Mouse (Mus musculus) cerebellum, adult 2 months (tissue): ENCODE measurements at regions not wholly inside any gene's neighbourhood (a gene's known extent, or its start where the extent isn't known, plus 50 kb on each side); places are given as distances from the start of the nearest gene placed in this dataset.

Experiments
- DNase-seq, 2 experiments: peaks; one replicate each; pipeline ENCODE4 v3.0.0; 2021
- H3K27ac ChIP-seq: fragments of 200-500 bp; 2 replicates; pipeline ENCODE4 v1.5.1; 2012; ENCODE audit warnings: low read length, control low read depth, inconsistent platforms; ENCODE audit not compliant: insufficient read depth
- H3K27me3 ChIP-seq: fragments of 200-500 bp; 2 replicates; pipeline ENCODE4 v1.6.1; 2012; ENCODE audit warnings: inconsistent platforms, mild to moderate bottlenecking, low read length, moderate library complexity; ENCODE audit not compliant: control insufficient read depth, insufficient read depth
- H3K4me1 ChIP-seq: fragments of 200-500 bp; 2 replicates; pipeline ENCODE4 v1.6.1; 2011; ENCODE audit warnings: low read length; ENCODE audit not compliant: control insufficient read depth, insufficient read depth
- H3K4me3 ChIP-seq: fragments of 200-500 bp; replicated peaks from 2 replicates; pipeline ENCODE3; 2011; ENCODE audit warnings: mild to moderate bottlenecking, low read depth, low read length, control low read depth; ENCODE audit not compliant: insufficient read depth
- CTCF ChIP-seq: fragments of 200-500 bp; IDR thresholded peaks from 2 replicates; pipeline ENCODE4 v1.5.1; 2011; ENCODE audit warnings: low read depth, mild to moderate bottlenecking, control low read depth, low read length, moderate library complexity, borderline replicate concordance; ENCODE audit not compliant: insufficient read depth
- POLR2A ChIP-seq: fragments of 200-500 bp; IDR thresholded peaks from 2 replicates; pipeline ENCODE4 v1.6.1; 2011; ENCODE audit warnings: low read length, control low read depth, borderline replicate concordance; ENCODE audit not compliant: insufficient read depth
- WGBS: fragments of 180-500 bp; shearing (Covaris S2); methylation state at CpG from one replicate; pipeline ENCODE4 v1.1.7; 2018; 5-methylcytosine and 5-hydroxymethylcytosine counted together

- Histone ChIP-seq H3K4me1 (no peaks in the 10 kb centered on the region), H3K27me3 (no peaks in the 10 kb centered on the region), H3K4me3 (no peak overlapping the region), H3K27ac (no peak overlapping the region)
- no peak for TF ChIP-seq POLR2A
- no peak for TF ChIP-seq CTCF
- DNase-seq, result no peak
- 83% methylated on average over 6 of the region's 6 CpGs for WGBS
These were observed 258.9 kb downstream of the Tmem38b start for GRCm38 (mm10) chr4:54084747-54085146.

GRCm38 (mm10) chr4:54094285-54094997 is 268.6 kb downstream of the Tmem38b start:
- 88% methylated on average over 7 of the region's 7 CpGs for WGBS
- Histone ChIP-seq H3K27me3 (no peaks in the 10 kb centered on the region), H3K4me3 (no peak overlapping the region), H3K27ac (no peak overlapping the region), H3K4me1 (no peaks in the 10 kb centered on the region)
- TF ChIP-seq CTCF, result no peak
- no peak for TF ChIP-seq POLR2A
- DNase-seq, result no peak

- H3K4me3 ChIP-seq, result no peak overlapping the region
- no peak for DNase-seq
- TF ChIP-seq CTCF (no peak), POLR2A (no peak)
- no peaks in the 10 kb centered on the region for H3K4me1 ChIP-seq
- WGBS, result 57% methylated on average over 4 of the region's 4 CpGs
- H3K27me3 ChIP-seq, result no peaks in the 10 kb centered on the region
- no peak overlapping the region for H3K27ac ChIP-seq
These were observed 269.5 kb downstream of the Tmem38b start for GRCm38 (mm10) chr4:54095200-54095930.

GRCm38 (mm10) chr4:54097543-54097942 is 271.7 kb downstream of the Tmem38b start:
- DNase-seq, result peak in 1 of 2 experiments; percentile 23
- Histone ChIP-seq H3K4me1 (no peaks in the 10 kb centered on the region), H3K4me3 (no peak overlapping the region), H3K27ac (no peak overlapping the region), H3K27me3 (no peaks in the 10 kb centered on the region)
- no peak for TF ChIP-seq POLR2A
- no peak for TF ChIP-seq CTCF
- 55% methylated on average over 2 of the region's 2 CpGs for WGBS

- H3K4me3 ChIP-seq, result no peak overlapping the region
- TF ChIP-seq POLR2A, result no peak
- TF ChIP-seq CTCF, result no peak
- H3K4me1 ChIP-seq, result no peaks in the 10 kb centered on the region
- H3K27ac ChIP-seq, result no peak overlapping the region
- no peaks in the 10 kb centered on the region for H3K27me3 ChIP-seq
- no peak for DNase-seq
These were observed 274.4 kb downstream of the Tmem38b start for GRCm38 (mm10) chr4:54100282-54100681.

- DNase-seq, result no peak
- Histone ChIP-seq H3K27me3 (no peaks in the 10 kb centered on the region), H3K27ac (no peak overlapping the region), H3K4me1 (no peaks in the 10 kb centered on the region), H3K4me3 (no peak overlapping the region)
- 86% methylated on average over 4 of the region's 4 CpGs for WGBS
- TF ChIP-seq POLR2A, result no peak
- TF ChIP-seq CTCF, result no peak
These were observed 281.1 kb downstream of the Tmem38b start for GRCm38 (mm10) chr4:54106976-54107375.

GRCm38 (mm10) chr4:54116310-54116709 is 290.5 kb downstream of the Tmem38b start:
- no peak for DNase-seq
- 69% methylated on average over 2 of the region's 2 CpGs for WGBS
- Histone ChIP-seq H3K27ac (no peak overlapping the region), H3K4me3 (no peak overlapping the region), H3K4me1 (no peaks in the 10 kb centered on the region), H3K27me3 (no peaks in the 10 kb centered on the region)
- no peak for TF ChIP-seq CTCF
- TF ChIP-seq POLR2A, result no peak

- Histone ChIP-seq H3K4me1 (no peaks in the 10 kb centered on the region), H3K27ac (no peak overlapping the region), H3K27me3 (no peaks in the 10 kb centered on the region), H3K4me3 (no peak overlapping the region)
- DNase-seq, result no peak
- 61% methylated on average over 6 of the region's 6 CpGs for WGBS
- TF ChIP-seq POLR2A (no peak), CTCF (no peak)
These were observed 292.5 kb downstream of the Tmem38b start for GRCm38 (mm10) chr4:54118179-54118846.
